Mouse (Mus musculus) central nervous system, embryonic 11.5 days (tissue): Measurements from ENCODE around the gene Gm10031. TPM values are rescaled to one million over a fixed set of nuclear protein-coding genes. Genes with fewer than 3 reads are reported as not detected.

Experiments
- polyA plus RNA-seq: library from polyadenylated mRNA; depleted of rRNA; stranded (reverse); fragments of >200 nt; gene quantifications from 2 replicates; pipeline ENCODE4 v1.2.3, GENCODE M21; 2012; rRNA removed

Gene Gm10031
- 3.6 and 6.5 TPM in 2 replicates for polyA plus RNA-seq

DNA sequence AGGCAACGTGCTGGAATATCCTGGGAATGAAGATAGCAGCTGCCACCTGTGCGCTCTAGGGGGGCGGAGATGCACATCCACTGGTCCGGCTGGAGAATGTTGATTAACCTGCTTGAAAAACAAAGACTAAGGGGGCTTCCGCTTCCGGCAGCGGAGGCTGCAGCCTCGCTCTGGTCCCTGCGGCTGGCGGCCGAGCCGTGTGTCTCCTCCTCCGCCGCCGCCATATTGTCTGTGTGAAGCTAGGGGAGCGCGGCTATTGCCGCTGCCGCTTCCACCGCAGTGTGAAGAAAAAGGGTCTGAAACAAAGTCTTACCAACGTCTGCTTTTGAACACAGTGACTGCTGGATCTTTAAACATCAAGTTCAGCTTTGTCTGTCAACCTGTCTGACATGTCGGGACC, at the start of gene Gm10031:
TSS of gene Gm10031 (plus strand) at position 171 of the 400 bp plus-strand sequence.

DNA sequence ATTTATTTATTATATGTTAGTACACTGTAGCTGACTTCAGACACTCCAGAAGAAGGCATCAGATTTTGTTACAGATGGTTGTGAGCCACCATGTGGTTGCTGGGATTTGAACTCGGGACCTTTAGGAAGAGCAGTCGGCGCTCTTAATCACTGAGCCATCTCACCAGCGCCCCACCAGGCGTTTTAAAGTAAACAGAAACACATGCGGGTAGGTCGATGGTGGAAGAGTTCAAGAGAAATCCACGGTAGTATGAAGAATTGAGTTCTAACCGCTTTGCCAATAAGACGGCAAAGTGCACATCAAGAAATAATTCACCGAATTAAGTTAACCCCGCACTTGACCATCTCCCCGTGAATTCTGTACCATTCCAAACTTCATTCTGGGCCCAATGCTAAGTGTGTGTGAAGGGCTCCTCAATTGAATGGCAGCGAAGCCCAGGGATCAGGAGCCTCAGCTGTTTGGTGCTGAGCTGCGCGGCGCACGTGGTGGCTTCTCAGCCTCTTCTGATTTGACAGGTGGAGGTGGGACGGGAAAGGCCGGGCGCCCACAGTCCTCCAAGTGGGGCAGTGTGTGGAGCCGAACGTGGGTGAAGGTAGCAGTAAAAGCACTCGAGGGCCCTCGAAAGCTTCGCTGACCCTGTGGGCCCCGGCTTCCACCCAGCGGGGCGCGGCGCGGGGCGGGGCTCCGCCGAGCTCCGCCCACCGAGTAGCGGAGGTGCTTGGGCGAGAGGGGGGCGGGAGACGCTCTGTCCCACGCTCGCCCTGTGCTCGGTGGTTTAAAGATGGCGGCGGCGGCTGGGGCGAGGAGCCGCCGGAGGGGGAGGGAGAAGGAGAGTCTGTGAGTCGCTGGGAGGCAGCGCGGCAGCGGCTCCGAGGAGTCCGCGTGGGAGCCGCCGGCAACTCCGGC, 34.5 kb downstream of the Gm10031 start, which contains the start of gene Abl2:
TSS of gene Abl2 (plus strand) at position 763 of the 907 bp plus-strand sequence.

Other genes starting within 250 kb of the Gm10031 start
- gene Tdrd5, start 220.3 kb upstream of the Gm10031 start, polyA plus RNA-seq: 0.17 and 0.19 TPM in 2 replicates
- gene Nphs2, start 213.3 kb upstream of the Gm10031 start, polyA plus RNA-seq: 0.06 and 0.10 TPM in 2 replicates
- gene Gm2000, start 158.0 kb upstream of the Gm10031 start, polyA plus RNA-seq: 51.6 and 64.3 TPM in 2 replicates
- gene Axdnd1, start 102.9 kb upstream of the Gm10031 start, polyA plus RNA-seq: 0.18 and 0.68 TPM in 2 replicates
- 18.5 and 27.6 TPM in 2 replicates for gene Soat1, start 49.7 kb upstream of the Gm10031 start, polyA plus RNA-seq
- gene Abl2, start 34.8 kb downstream of the Gm10031 start, polyA plus RNA-seq: 13.6 and 19.9 TPM in 2 replicates
- gene Tor3a, start 150.3 kb downstream of the Gm10031 start, polyA plus RNA-seq: 2.7 TPM in 2 replicates
- 24.8 and 26.1 TPM in 2 replicates for gene Fam20b, start 195.1 kb downstream of the Gm10031 start, polyA plus RNA-seq